Mouse (Mus musculus) CD8-positive naive resting alpha-beta T cell, adult 57 days (primary cell): Measurements from ENCODE around the gene Amy2a4. TPM values are rescaled to one million over a fixed set of nuclear protein-coding genes. Genes with fewer than 3 reads are reported as not detected.

Experiments
- total RNA-seq: library from RNA; stranded (reverse); gene quantifications from one replicate; pipeline ENCODE4 v1.2.4, GENCODE M21; 2023

The Amy2a4 gene
- total RNA-seq = 3.2 TPM

DNA sequence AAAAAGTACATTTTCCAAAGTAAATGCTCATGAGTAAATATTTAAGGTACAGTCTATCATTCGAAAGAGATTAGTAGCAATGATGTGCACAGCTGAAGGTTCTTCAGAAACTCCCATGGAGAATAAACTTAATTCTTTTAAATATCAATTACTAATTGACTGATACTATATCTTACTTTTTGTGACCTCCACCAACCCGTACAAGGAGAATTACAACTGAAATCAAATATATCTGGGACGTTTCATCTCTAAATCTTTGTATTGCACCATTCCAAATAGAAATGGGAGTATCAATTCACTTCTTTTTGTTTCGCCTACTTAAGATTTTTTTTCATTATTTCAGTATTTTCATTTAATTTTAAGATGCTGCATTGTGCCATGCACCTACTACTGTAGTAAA is at the start of gene Amy2a4:
Amy2a4 (minus strand) TSS at position 101 of the 400 bp plus-strand sequence.

DNA sequence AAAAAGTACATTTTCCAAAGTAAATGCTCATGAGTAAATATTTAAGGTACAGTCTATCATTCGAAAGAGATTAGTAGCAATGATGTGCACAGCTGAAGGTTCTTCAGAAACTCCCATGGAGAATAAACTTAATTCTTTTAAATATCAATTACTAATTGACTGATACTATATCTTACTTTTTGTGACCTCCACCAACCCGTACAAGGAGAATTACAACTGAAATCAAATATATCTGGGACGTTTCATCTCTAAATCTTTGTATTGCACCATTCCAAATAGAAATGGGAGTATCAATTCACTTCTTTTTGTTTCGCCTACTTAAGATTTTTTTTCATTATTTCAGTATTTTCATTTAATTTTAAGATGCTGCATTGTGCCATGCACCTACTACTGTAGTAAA is 32.7 kb upstream of the Amy2a4 start, which contains the start of gene Amy2a3:
Amy2a3 (minus strand) TSS at position 101 of the 400 bp plus-strand sequence.

DNA sequence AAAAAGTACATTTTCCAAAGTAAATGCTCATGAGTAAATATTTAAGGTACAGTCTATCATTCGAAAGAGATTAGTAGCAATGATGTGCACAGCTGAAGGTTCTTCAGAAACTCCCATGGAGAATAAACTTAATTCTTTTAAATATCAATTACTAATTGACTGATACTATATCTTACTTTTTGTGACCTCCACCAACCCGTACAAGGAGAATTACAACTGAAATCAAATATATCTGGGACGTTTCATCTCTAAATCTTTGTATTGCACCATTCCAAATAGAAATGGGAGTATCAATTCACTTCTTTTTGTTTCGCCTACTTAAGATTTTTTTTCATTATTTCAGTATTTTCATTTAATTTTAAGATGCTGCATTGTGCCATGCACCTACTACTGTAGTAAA is 32.5 kb downstream of the Amy2a4 start, which contains the start of gene Amy2a5:
Amy2a5 (minus strand) TSS at position 101 of the 400 bp plus-strand sequence.

Other genes starting within 250 kb of the Amy2a4 start
- 4.7 TPM for gene Amy2a5, start 32.6 kb downstream of the Amy2a4 start, total RNA-seq
- 3.2 TPM for gene Amy2a3, start 32.6 kb upstream of the Amy2a4 start, total RNA-seq
- 3.2 TPM for gene Amy2a2, start 65.2 kb upstream of the Amy2a4 start, total RNA-seq
- 10.2 TPM for gene Amy2a1, start 241.0 kb upstream of the Amy2a4 start, total RNA-seq